14 mouse cellular contexts compared by ENCODE assay signal in the genomic region with DNA sequence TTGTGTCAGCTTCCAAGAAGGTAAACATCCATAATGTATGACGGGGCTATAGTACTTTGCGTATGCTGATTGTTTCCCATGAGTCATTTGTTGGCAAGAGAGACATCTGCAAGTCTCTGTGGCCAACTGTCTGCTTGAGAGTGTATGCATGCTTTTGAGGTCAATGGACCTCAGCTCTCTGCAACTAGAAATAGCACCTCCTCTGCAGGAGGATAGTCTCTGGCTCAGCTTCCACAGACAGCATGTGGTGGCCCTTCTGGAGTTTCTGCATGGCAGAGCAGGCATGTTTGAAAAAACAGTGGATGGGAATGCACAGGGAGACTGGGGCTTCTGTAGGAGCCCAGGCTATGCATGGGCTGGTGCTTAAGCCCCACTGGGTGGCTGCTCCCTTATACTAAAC. TPM values are rescaled to one million over a fixed set of nuclear protein-coding genes. Genes with fewer than 3 reads are reported as not detected.
A peak's percentile ranks its signal among the peaks of the same experiment; 100 is the strongest.
DNase-seq lines count a peak whose midpoint lies in the region; ATAC-seq lines count a peak whose summit lies in the region.
"Had no signal": no experiment of that assay in that cellular context is flagged by ENCODE, and none has a peak within 500 bp of the region (broad histone marks: within the 10 kb centered on the region; RNA-seq: fewer than 3 reads in every experiment).

No protein-coding gene starts in this region.

- H3K9ac ChIP-seq in hindbrain, embryonic 16.5 days (ENCODE audit: low read depth, low read length): no peak overlapping the region
- no peak overlapping the region for H3K9ac ChIP-seq in hindbrain, embryonic 13.5 days
- H3K9ac ChIP-seq: limb, embryonic 12.5 days; liver, postnatal 0 days had no signal

- no peaks in the 10 kb centered on the region for H3K36me3 ChIP-seq in hindbrain, embryonic 16.5 days (ENCODE audit: control insufficient read depth, insufficient read depth, low read length)
- H3K36me3 ChIP-seq in hindbrain, embryonic 13.5 days: no peaks in the 10 kb centered on the region
- H3K36me3 ChIP-seq: limb, embryonic 12.5 days had no signal

- H3K4me1 ChIP-seq in hindbrain, embryonic 16.5 days (ENCODE audit: control insufficient read depth, insufficient read depth, low read depth, low read length): no peaks in the 10 kb centered on the region
- no peaks in the 10 kb centered on the region for H3K4me1 ChIP-seq in hindbrain, embryonic 13.5 days (replicated peaks)
- H3K4me1 ChIP-seq: limb, embryonic 12.5 days had no signal

- no peak overlapping the region for H3K4me3 ChIP-seq in hindbrain, embryonic 16.5 days (ENCODE audit: low read length)
- H3K4me3 ChIP-seq in hindbrain, embryonic 13.5 days: no peak overlapping the region
- H3K4me3 ChIP-seq: limb, embryonic 12.5 days; megakaryocyte, embryonic 14.5 days had no signal

- no peaks in the 10 kb centered on the region for H3K27me3 ChIP-seq in hindbrain, embryonic 16.5 days (replicated peaks; ENCODE audit: control insufficient read depth, insufficient read depth, low read length)
- peaks cover under 1% of the 10 kb centered on the region; the same call in 1 of the 2 replicates for H3K27me3 ChIP-seq in hindbrain, embryonic 13.5 days
- H3K27me3 ChIP-seq: limb, embryonic 12.5 days had no signal

- WGBS in hindbrain, embryonic 16.5 days: 76% methylated on average over 2 of the region's 2 CpGs
- 69% methylated on average over 2 of the region's 2 CpGs for WGBS in hindbrain, embryonic 13.5 days

- no peaks in the 10 kb centered on the region; the same call in 1 of the 2 replicates for H3K9me3 ChIP-seq in hindbrain, embryonic 16.5 days (ENCODE audit: control insufficient read depth, low read length)
- no peaks in the 10 kb centered on the region for H3K9me3 ChIP-seq in hindbrain, embryonic 13.5 days
- H3K9me3 ChIP-seq: limb, embryonic 12.5 days had no signal

- H3K4me2 ChIP-seq in hindbrain, embryonic 16.5 days (ENCODE audit: low read length): no peak overlapping the region
- no peak overlapping the region for H3K4me2 ChIP-seq in hindbrain, embryonic 13.5 days
- H3K4me2 ChIP-seq: limb, embryonic 12.5 days had no signal

- ATAC-seq in frontal cortex, adult (ENCODE audit: low TSS enrichment): peak; percentile 82
- no peak for ATAC-seq in hindbrain, embryonic 16.5 days
- no peak for ATAC-seq in hindbrain, embryonic 13.5 days (ENCODE audit: low FRiP score)
- no peak for ATAC-seq in megakaryocyte progenitor cell, adult 5-6 weeks (replicated peaks; ENCODE audit: poor library complexity)
- ATAC-seq: inflammation-experienced regulatory T-cells, adult 6 months; liver, postnatal 0 days had no signal

- no peak for DNase-seq in frontal cortex, postnatal 25 days (ENCODE audit: low spot score in 2 of 2)
- peak; percentile 70 for DNase-seq in cerebellum, adult 9-10 months
- DNase-seq in layer of hippocampus, adult 11-12 months (ENCODE audit: low spot score): peak; percentile 38
- DNase-seq in right cerebral cortex, postnatal 36 days (ENCODE audit: low spot score in 2 of 2): peak; percentile 33 to 43
- DNase-seq: heart, postnatal 10 days; kidney, postnatal 25 days; liver, postnatal 0 days had no signal

- H3K27ac ChIP-seq in hindbrain, embryonic 16.5 days (ENCODE audit: low read depth, low read length): no peak overlapping the region
- H3K27ac ChIP-seq in hindbrain, embryonic 13.5 days: no peak overlapping the region
- H3K27ac ChIP-seq: limb, embryonic 12.5 days had no signal

RNA-seq across cellular contexts. Expression of gene Prokr2, which starts 7.8 kb away (rescaled TPM):
- 4.0 and 4.4 TPM in 2 replicates for polyA plus RNA-seq in hindbrain, embryonic 16.5 days (2015; fragmentation: Nextera tagmentation; extraction: Ambion mirVana)
- polyA plus RNA-seq in hindbrain, embryonic 13.5 days (2015; fragmentation: Nextera tagmentation; extraction: Ambion mirVana): 1.6 and 2.4 TPM in 2 replicates
- total RNA-seq in megakaryocyte progenitor cell, adult 5-6 weeks (2015): not detected in 2 replicates
- total RNA-seq in megakaryocyte progenitor cell, adult 5-6 weeks (2017): not detected in 2 replicates

Comparison
In these comparisons a context has a peak if more than half of its experiments do, and no peak if none do; other contexts are left out.
1. DNase-seq: peak in cerebellum, adult 9-10 months (single experiment), layer of hippocampus, adult 11-12 months (single experiment) and right cerebral cortex, postnatal 36 days (2 of 2); none in frontal cortex, postnatal 25 days (0 of 2).